Mouse (Mus musculus) lung, postnatal 0 days (tissue): Measurements from ENCODE around the gene Rtn4rl1. TPM values are rescaled to one million over a fixed set of nuclear protein-coding genes. Genes with fewer than 3 reads are reported as not detected.
A peak's percentile ranks its signal among the peaks of the same experiment; 100 is the strongest.

Experiments
- ATAC-seq: fragments of 200-750 bp; cut with Nextera tagmentation; 2 replicates; pipeline ENCODE4 v1.8.0; 2017; ENCODE audit warnings: moderate library complexity
- DNase-seq: peaks from one replicate; pipeline ENCODE4 v3.0.0-alpha.2; 2016; ENCODE audit warnings: low spot score
- H3K27ac ChIP-seq: fragments of 300-500 bp; sonication (generic); 2 replicates; pipeline ENCODE4 v1.5.1; 2014; ENCODE audit warnings: antibody characterized with exemption, mild to moderate bottlenecking, low read length, mixed read lengths
- H3K27me3 ChIP-seq: fragments of 300-500 bp; sonication (generic); replicated peaks from 2 replicates; pipeline ENCODE4 v1.6.1; 2014; ENCODE audit warnings: low read length, mixed read lengths; ENCODE audit not compliant: insufficient read depth
- H3K36me3 ChIP-seq: fragments of 300-500 bp; sonication (generic); 2 replicates; pipeline ENCODE4 v1.6.1; 2014; ENCODE audit warnings: low read length, mixed read lengths; ENCODE audit not compliant: insufficient read depth
- H3K4me1 ChIP-seq: fragments of 300-500 bp; sonication (generic); 2 replicates; pipeline ENCODE4 v1.6.1; 2014; ENCODE audit warnings: antibody characterized with exemption, low read depth, low read length, mixed read lengths; ENCODE audit not compliant: insufficient read depth
- H3K4me2 ChIP-seq: fragments of 300-500 bp; sonication (generic); replicated peaks from 2 replicates; pipeline ENCODE4 v1.6.1; 2014; ENCODE audit warnings: low read depth, mild to moderate bottlenecking, low read length, moderate library complexity, mixed read lengths
- H3K4me3 ChIP-seq: fragments of 300-500 bp; sonication (generic); 2 replicates; pipeline ENCODE4 v1.5.1; 2014; ENCODE audit warnings: low read depth, low read length
- H3K9ac ChIP-seq: fragments of 300-500 bp; sonication (generic); replicated peaks from 2 replicates; pipeline ENCODE4 v1.6.1; 2014; ENCODE audit warnings: low read depth, mild to moderate bottlenecking
- H3K9me3 ChIP-seq: fragments of 300-500 bp; sonication (generic); 2 replicates; pipeline ENCODE4 v1.6.1; 2016; ENCODE audit warnings: low read length, mixed read lengths
- CTCF ChIP-seq: IDR thresholded peaks from 2 replicates; pipeline ENCODE4 v1.5.1; 2016; ENCODE audit warnings: antibody characterized with exemption, mild to moderate bottlenecking
- EP300 ChIP-seq: IDR thresholded peaks from 2 replicates; pipeline ENCODE4 v1.6.1; 2016; ENCODE audit warnings: antibody characterized with exemption, mild to moderate bottlenecking, control low read depth
- WGBS: fragments of 180-500 bp; shearing (Covaris S2); extraction: QIAGEN DNeasy Blood & Tissue Kit; methylation state at CpG from one replicate; pipeline ENCODE4 v1.1.7; 2014; 5-methylcytosine and 5-hydroxymethylcytosine counted together
- polyA plus RNA-seq: library from polyadenylated mRNA; unstranded; fragments of >200 nt; fragmentation: Nextera tagmentation; extraction: Ambion mirVana; gene quantifications from 2 replicates; pipeline ENCODE4 v1.2.1, GENCODE M21; 2015

Rtn4rl1 gene
- polyA plus RNA-seq, 1 experiment from 2014 or later: 4.3 TPM

- TF ChIP-seq EP300: no peak
- no peak for TF ChIP-seq CTCF
- no peak overlapping the region for H3K27ac ChIP-seq
- no peaks in the 10 kb centered on the region for H3K27me3 ChIP-seq
- ATAC-seq (no peak), DNase-seq (no peak)
- H3K4me3 ChIP-seq: no peak overlapping the region
- H3K9ac ChIP-seq: no peak overlapping the region
- H3K4me1 ChIP-seq: no peaks in the 10 kb centered on the region
- no peak overlapping the region for H3K4me2 ChIP-seq
- no peaks in the 10 kb centered on the region for H3K9me3 ChIP-seq
- no peaks in the 10 kb centered on the region for H3K36me3 ChIP-seq
- 84% methylated on average over 7 of the region's 8 CpGs for WGBS
Observed at GRCm38 (mm10) chr11:75270276-75270984, 76.8 kb downstream of the Rtn4rl1 start.

- Histone ChIP-seq H3K4me2 (no peak overlapping the region), H3K4me3 (no peak overlapping the region), H3K9me3 (no peaks in the 10 kb centered on the region), H3K9ac (no peak overlapping the region), H3K27ac (no peak overlapping the region), H3K4me1 (no peaks in the 10 kb centered on the region), H3K27me3 (no peaks in the 10 kb centered on the region), H3K36me3 (no peaks in the 10 kb centered on the region)
- DNase-seq (peak; percentile 72), ATAC-seq (peak; percentile 69)
- TF ChIP-seq CTCF (no peak), EP300 (no peak)
- WGBS: 47% methylated on average over 7 of the region's 7 CpGs
Observed at GRCm38 (mm10) chr11:75270985-75271434, 77.4 kb downstream of the Rtn4rl1 start.

- Histone ChIP-seq H3K4me3 (no peak overlapping the region), H3K27ac (no peak overlapping the region), H3K9me3 (no peaks in the 10 kb centered on the region), H3K27me3 (no peaks in the 10 kb centered on the region), H3K36me3 (no peaks in the 10 kb centered on the region), H3K4me1 (no peaks in the 10 kb centered on the region), H3K4me2 (no peak overlapping the region), H3K9ac (no peak overlapping the region)
- TF ChIP-seq EP300: no peak
- TF ChIP-seq CTCF: no peak
- ATAC-seq (no peak), DNase-seq (no peak)
- WGBS: 25% methylated on average over 8 of the region's 8 CpGs
Observed at GRCm38 (mm10) chr11:75273466-75273865, 79.9 kb downstream of the Rtn4rl1 start.

- no peak overlapping the region for H3K9ac ChIP-seq
- no peak overlapping the region for H3K27ac ChIP-seq
- no peaks in the 10 kb centered on the region for H3K9me3 ChIP-seq
- ATAC-seq (no peak), DNase-seq (no peak)
- 35% methylated on average over 6 of the region's 6 CpGs for WGBS
- TF ChIP-seq EP300 (no peak), CTCF (no peak)
- H3K36me3 ChIP-seq: no peaks in the 10 kb centered on the region
- H3K4me1 ChIP-seq: peaks cover 2% of the 10 kb centered on the region; the same call in 1 of the 2 replicates
- H3K4me2 ChIP-seq: no peak overlapping the region
- no peaks in the 10 kb centered on the region for H3K27me3 ChIP-seq
- no peak overlapping the region for H3K4me3 ChIP-seq
Observed at GRCm38 (mm10) chr11:75275035-75275434, 81.5 kb downstream of the Rtn4rl1 start.

GRCm38 (mm10) chr11:75278115-75278514 is 84.5 kb downstream of the Rtn4rl1 start:
- 76% methylated on average over 7 of the region's 7 CpGs for WGBS
- Histone ChIP-seq H3K27ac (no peak overlapping the region), H3K9ac (no peak overlapping the region), H3K4me3 (no peak overlapping the region), H3K27me3 (peaks cover 3% of the 10 kb centered on the region), H3K36me3 (no peaks in the 10 kb centered on the region), H3K4me1 (peaks cover 4% of the 10 kb centered on the region; the same call in 1 of the 2 replicates), H3K9me3 (no peaks in the 10 kb centered on the region), H3K4me2 (no peak overlapping the region)
- DNase-seq (no peak), ATAC-seq (no peak)
- TF ChIP-seq CTCF: no peak
- no peak for TF ChIP-seq EP300

GRCm38 (mm10) chr11:75279013-75279341 is 85.4 kb downstream of the Rtn4rl1 start:
- no peak for TF ChIP-seq CTCF
- no peak for TF ChIP-seq EP300

More at GRCm38 (mm10) chr11:75279013-75279341, 85.4 kb downstream of the Rtn4rl1 start:
- Histone ChIP-seq H3K9ac (no peak overlapping the region), H3K4me3 (0 out of 2 replicates have a peak overlapping the region, but pooled peaks have one; percentile 11), H3K4me2 (peak overlapping the region; percentile 52), H3K36me3 (no peaks in the 10 kb centered on the region), H3K27ac (no peak overlapping the region), H3K9me3 (no peaks in the 10 kb centered on the region), H3K4me1 (peaks cover 4% of the 10 kb centered on the region; the same call in 1 of the 2 replicates), H3K27me3 (peaks cover 3% of the 10 kb centered on the region)
- WGBS: 25% methylated on average over 4 of the region's 4 CpGs
- ATAC-seq (no peak), DNase-seq (no peak)
